Mouse (Mus musculus): ENCODE results near the gene Dnah5. TPM values are rescaled to one million over a fixed set of nuclear protein-coding genes. Genes with fewer than 3 reads are reported as not detected.
"Not testable (repeated sequence)": the region's sequence is repeated elsewhere in the genome, so short reads cannot be mapped to it uniquely, and the experiment has no call there.

Dnah5 gene
- total RNA-seq, 2 experiments from 2014 or later: 0.06 to 0.45 TPM

GRCm38 (mm10) chr15:28299438-28299837 is 95.9 kb downstream of the Dnah5 start:
- DNase-seq (ENCODE audit: low spot score in 2 of 2): no peak

GRCm38 (mm10) chr15:28307131-28307530 is 103.6 kb downstream of the Dnah5 start:
- no peak for DNase-seq (ENCODE audit: low spot score in 2 of 2)

- no peak for DNase-seq (ENCODE audit: low spot score in 2 of 2)
Measured at GRCm38 (mm10) chr15:28307884-28308283, 104.3 kb downstream of the Dnah5 start.

- no peak for DNase-seq (ENCODE audit: low spot score in 2 of 2)
Measured at GRCm38 (mm10) chr15:28310516-28310915, 107.0 kb downstream of the Dnah5 start.

GRCm38 (mm10) chr15:28313451-28313850 is 109.9 kb downstream of the Dnah5 start:
- no peak for DNase-seq (ENCODE audit: low spot score in 2 of 2)

GRCm38 (mm10) chr15:28315812-28316528 is 112.4 kb downstream of the Dnah5 start:
- peak in 1 of 2 experiments; percentile 7 for DNase-seq (ENCODE audit: low spot score in 2 of 2)

- DNase-seq (ENCODE audit: low spot score in 2 of 2): no peak
Measured at GRCm38 (mm10) chr15:28322533-28322932, 119.0 kb downstream of the Dnah5 start.

GRCm38 (mm10) chr15:28326985-28327384 is 123.4 kb downstream of the Dnah5 start:
- DNase-seq (ENCODE audit: low spot score in 2 of 2): no peak

GRCm38 (mm10) chr15:28327441-28327840 is 123.9 kb downstream of the Dnah5 start:
- DNase-seq (ENCODE audit: low spot score in 2 of 2): no peak

GRCm38 (mm10) chr15:28341151-28341550 is 137.6 kb downstream of the Dnah5 start:
- no peak for DNase-seq (ENCODE audit: low spot score in 2 of 2)

GRCm38 (mm10) chr15:28367561-28367960 is 164.0 kb downstream of the Dnah5 start:
- no peak for DNase-seq (ENCODE audit: low spot score in 2 of 2)

GRCm38 (mm10) chr15:28370431-28370830 is 166.9 kb downstream of the Dnah5 start:
- no peak for DNase-seq (ENCODE audit: low spot score in 2 of 2)

GRCm38 (mm10) chr15:28371506-28371905 is 168.0 kb downstream of the Dnah5 start:
- no peak for DNase-seq (ENCODE audit: low spot score in 2 of 2)

GRCm38 (mm10) chr15:28374394-28374793 is 170.8 kb downstream of the Dnah5 start:
- no peak for DNase-seq (ENCODE audit: low spot score in 2 of 2)

GRCm38 (mm10) chr15:28380909-28381308 is 177.4 kb downstream of the Dnah5 start:
- DNase-seq (ENCODE audit: low spot score in 2 of 2): no peak

- DNase-seq (ENCODE audit: low spot score in 2 of 2): not testable (repeated sequence)
Measured at GRCm38 (mm10) chr15:28393723-28394122, 190.2 kb downstream of the Dnah5 start.

- no peak for DNase-seq (ENCODE audit: low spot score in 2 of 2)
Measured at GRCm38 (mm10) chr15:28395481-28395880, 191.9 kb downstream of the Dnah5 start.

- DNase-seq (ENCODE audit: low spot score in 2 of 2): no peak
Measured at GRCm38 (mm10) chr15:28398472-28398871, 194.9 kb downstream of the Dnah5 start.

GRCm38 (mm10) chr15:28399258-28399657 is 195.7 kb downstream of the Dnah5 start:
- DNase-seq (ENCODE audit: low spot score in 2 of 2): no peak

- no peak for DNase-seq (ENCODE audit: low spot score in 2 of 2)
Measured at GRCm38 (mm10) chr15:28404630-28405029, 201.1 kb downstream of the Dnah5 start.

- no peak for DNase-seq (ENCODE audit: low spot score in 2 of 2)
Measured at GRCm38 (mm10) chr15:28405136-28405535, 201.6 kb downstream of the Dnah5 start.

- DNase-seq (ENCODE audit: low spot score in 2 of 2): no peak
Measured at GRCm38 (mm10) chr15:28439702-28440101, 236.2 kb downstream of the Dnah5 start.

GRCm38 (mm10) chr15:28444494-28444893 is 240.9 kb downstream of the Dnah5 start:
- DNase-seq (ENCODE audit: low spot score in 2 of 2): no peak
